ENCODE assay signal across 14 mouse cellular contexts in genomic region chr6:72914087-72914749, GRCm38 (mm10).
"Had no signal": no experiment of that assay in that cellular context is flagged by ENCODE, and none has a peak within 500 bp of the region (broad histone marks: within the 10 kb centered on the region; RNA-seq: fewer than 3 reads in every experiment).

No protein-coding gene starts in this region.

- H3K4me2 ChIP-seq: liver, embryonic 12.5 days; lung, embryonic 15.5 days; midbrain, embryonic 11.5 days had no signal

- H3K27me3 ChIP-seq: liver, embryonic 12.5 days; lung, embryonic 15.5 days had no signal

- H3K36me3 ChIP-seq: limb, embryonic 10.5 days; liver, embryonic 12.5 days; lung, embryonic 15.5 days had no signal

- ATAC-seq: liver, embryonic 12.5 days; midbrain, embryonic 16.5 days had no signal

- H3K27ac ChIP-seq: left cerebral cortex, adult 2 months; limb, embryonic 10.5 days; liver, embryonic 12.5 days; lung, embryonic 15.5 days; macrophage had no signal

- H3K9me3 ChIP-seq: limb, embryonic 10.5 days; liver, embryonic 12.5 days; lung, embryonic 15.5 days had no signal

- H3K4me1 ChIP-seq: limb, embryonic 10.5 days; liver, embryonic 12.5 days; lung, embryonic 15.5 days had no signal

- DNase-seq: kidney, adult 8-10 months; kidney, postnatal 14 days; lung, postnatal 14 days; right cerebral cortex, postnatal 25 days; thymus, adult 2 months; thymus, postnatal 25 days had no signal

- H3K4me3 ChIP-seq: left cerebral cortex, adult 2 months; limb, embryonic 10.5 days; liver, embryonic 12.5 days; lung, embryonic 15.5 days; megakaryocyte, embryonic 14.5 days had no signal

- H3K9ac ChIP-seq: liver, embryonic 12.5 days; lung, embryonic 15.5 days had no signal
